Mouse (Mus musculus): ENCODE results near the gene Rora. TPM values are rescaled to one million over a fixed set of nuclear protein-coding genes. Genes with fewer than 3 reads are reported as not detected.

Rora gene
- polyA plus RNA-seq, 1 experiment from 2014 or later: 12.6 TPM

- H3K4me1 ChIP-seq: peaks cover 4% of the 10 kb centered on the region; the same call in 1 of the 2 replicates
- no peak overlapping the region for H3K9ac ChIP-seq
- no peak for ATAC-seq
- 13% methylated on average over 1 of the region's 1 CpGs for WGBS
- no peak overlapping the region for H3K4me3 ChIP-seq
- H3K9me3 ChIP-seq (replicated peaks): no peaks in the 10 kb centered on the region
- no peaks in the 10 kb centered on the region for H3K27me3 ChIP-seq
- no peak overlapping the region for H3K27ac ChIP-seq
- H3K4me2 ChIP-seq: no peak overlapping the region
- no peaks in the 10 kb centered on the region for H3K36me3 ChIP-seq (ENCODE audit: poor library complexity, severe bottlenecking)
These were observed 116.1 kb downstream of the Rora start for GRCm38 (mm10) chr9:68769638-68770037.

- no peak overlapping the region for H3K27ac ChIP-seq
- H3K4me2 ChIP-seq: no peak overlapping the region
- no peaks in the 10 kb centered on the region for H3K36me3 ChIP-seq (ENCODE audit: poor library complexity, severe bottlenecking)
- 95% methylated on average over 3 of the region's 3 CpGs for WGBS
- peaks cover 4% of the 10 kb centered on the region; the same call in 1 of the 2 replicates for H3K4me1 ChIP-seq
- H3K4me3 ChIP-seq: no peak overlapping the region
- no peak overlapping the region for H3K9ac ChIP-seq
- no peaks in the 10 kb centered on the region for H3K27me3 ChIP-seq
- ATAC-seq: no peak
- H3K9me3 ChIP-seq (replicated peaks): no peaks in the 10 kb centered on the region
These were observed 117.8 kb downstream of the Rora start for GRCm38 (mm10) chr9:68771383-68771782.

GRCm38 (mm10) chr9:68773770-68774169 is 120.2 kb downstream of the Rora start:
- H3K4me2 ChIP-seq: no peak overlapping the region
- H3K36me3 ChIP-seq (ENCODE audit: poor library complexity, severe bottlenecking): no peaks in the 10 kb centered on the region
- no peak overlapping the region for H3K4me3 ChIP-seq
- H3K9ac ChIP-seq: no peak overlapping the region
- no peaks in the 10 kb centered on the region for H3K9me3 ChIP-seq (replicated peaks)
- H3K27ac ChIP-seq: no peak overlapping the region
- no peaks in the 10 kb centered on the region for H3K27me3 ChIP-seq
- peaks cover 12% of the 10 kb centered on the region for H3K4me1 ChIP-seq
- ATAC-seq: no peak
- 94% methylated on average over 3 of the region's 3 CpGs for WGBS

GRCm38 (mm10) chr9:68782011-68782410 is 128.4 kb downstream of the Rora start:
- ATAC-seq: no peak
- H3K4me1 ChIP-seq: peaks cover 7% of the 10 kb centered on the region; the same call in 1 of the 2 replicates
- no peak overlapping the region for H3K4me3 ChIP-seq
- no peak overlapping the region for H3K9ac ChIP-seq
- no peaks in the 10 kb centered on the region for H3K9me3 ChIP-seq (replicated peaks)
- WGBS: 89% methylated on average over 8 of the region's 8 CpGs
- no peak overlapping the region for H3K4me2 ChIP-seq
- no peak overlapping the region for H3K27ac ChIP-seq
- H3K36me3 ChIP-seq (ENCODE audit: poor library complexity, severe bottlenecking): no peaks in the 10 kb centered on the region
- no peaks in the 10 kb centered on the region for H3K27me3 ChIP-seq

- H3K36me3 ChIP-seq (ENCODE audit: poor library complexity, severe bottlenecking): no peaks in the 10 kb centered on the region
- 89% methylated on average over 5 of the region's 5 CpGs for WGBS
- H3K9me3 ChIP-seq (replicated peaks): no peaks in the 10 kb centered on the region
- H3K4me1 ChIP-seq: peaks cover 12% of the 10 kb centered on the region; the same call in 1 of the 2 replicates
- no peak overlapping the region for H3K4me3 ChIP-seq
- H3K9ac ChIP-seq: no peak overlapping the region
- no peak overlapping the region for H3K27ac ChIP-seq
- H3K27me3 ChIP-seq: no peaks in the 10 kb centered on the region
- no peak overlapping the region for H3K4me2 ChIP-seq
- no peak for ATAC-seq
These were observed 129.0 kb downstream of the Rora start for GRCm38 (mm10) chr9:68782604-68783003.

GRCm38 (mm10) chr9:68783246-68783645 is 129.7 kb downstream of the Rora start:
- WGBS: 84% methylated on average over 5 of the region's 5 CpGs
- no peaks in the 10 kb centered on the region for H3K27me3 ChIP-seq
- H3K4me2 ChIP-seq: no peak overlapping the region
- no peak overlapping the region for H3K9ac ChIP-seq
- H3K36me3 ChIP-seq (ENCODE audit: poor library complexity, severe bottlenecking): no peaks in the 10 kb centered on the region
- ATAC-seq: no peak
- H3K4me3 ChIP-seq: no peak overlapping the region
- H3K9me3 ChIP-seq (replicated peaks): no peaks in the 10 kb centered on the region
- H3K4me1 ChIP-seq: peaks cover 6% of the 10 kb centered on the region; the same call in 1 of the 2 replicates
- no peak overlapping the region for H3K27ac ChIP-seq

- no peak overlapping the region for H3K4me3 ChIP-seq
- no peak overlapping the region for H3K27ac ChIP-seq
- H3K36me3 ChIP-seq (ENCODE audit: poor library complexity, severe bottlenecking): no peaks in the 10 kb centered on the region
- 83% methylated on average over 8 of the region's 8 CpGs for WGBS
- no peaks in the 10 kb centered on the region for H3K9me3 ChIP-seq (replicated peaks)
- no peak overlapping the region for H3K9ac ChIP-seq
- peaks cover 7% of the 10 kb centered on the region for H3K4me1 ChIP-seq
- H3K27me3 ChIP-seq: no peaks in the 10 kb centered on the region
- ATAC-seq: no peak
- H3K4me2 ChIP-seq: no peak overlapping the region
These were observed 133.2 kb downstream of the Rora start for GRCm38 (mm10) chr9:68786614-68787293.

GRCm38 (mm10) chr9:68787665-68788064 is 134.1 kb downstream of the Rora start:
- Histone ChIP-seq H3K4me3 (no peak overlapping the region), H3K9ac (no peak overlapping the region), H3K36me3 (ENCODE audit: poor library complexity, severe bottlenecking) (no peaks in the 10 kb centered on the region), H3K4me1 (peaks cover 17% of the 10 kb centered on the region), H3K9me3 (replicated peaks) (no peaks in the 10 kb centered on the region), H3K4me2 (no peak overlapping the region), H3K27me3 (no peaks in the 10 kb centered on the region), H3K27ac (no peak overlapping the region)
- WGBS: 73% methylated on average over 2 of the region's 2 CpGs
- ATAC-seq: no peak

- Histone ChIP-seq H3K4me1 (peaks cover 23% of the 10 kb centered on the region), H3K4me2 (no peak overlapping the region), H3K27me3 (peaks cover 11% of the 10 kb centered on the region), H3K27ac (no peak overlapping the region), H3K9ac (no peak overlapping the region), H3K36me3 (ENCODE audit: poor library complexity, severe bottlenecking) (no peaks in the 10 kb centered on the region), H3K4me3 (no peak overlapping the region), H3K9me3 (replicated peaks) (no peaks in the 10 kb centered on the region)
- ATAC-seq: no peak
- 85% methylated on average over 4 of the region's 4 CpGs for WGBS
These were observed 137.3 kb downstream of the Rora start for GRCm38 (mm10) chr9:68790922-68791321.

GRCm38 (mm10) chr9:68791982-68792540 is 138.5 kb downstream of the Rora start:
- Histone ChIP-seq H3K4me2 (peak overlapping the region; percentile 55), H3K4me3 (peak overlapping the region; percentile 24), H3K9ac (no peak overlapping the region), H3K9me3 (replicated peaks) (no peaks in the 10 kb centered on the region), H3K4me1 (peaks cover 23% of the 10 kb centered on the region), H3K36me3 (ENCODE audit: poor library complexity, severe bottlenecking) (no peaks in the 10 kb centered on the region), H3K27ac (0 out of 2 replicates have a peak overlapping the region, but pooled peaks have one; percentile 4), H3K27me3 (peaks cover 11% of the 10 kb centered on the region)
- WGBS: 21% methylated on average over 16 of the region's 16 CpGs
- peak; percentile 88 for ATAC-seq

GRCm38 (mm10) chr9:68795314-68795713 is 141.7 kb downstream of the Rora start:
- no peak overlapping the region for H3K27ac ChIP-seq
- peaks cover 17% of the 10 kb centered on the region for H3K4me1 ChIP-seq
- no peaks in the 10 kb centered on the region for H3K36me3 ChIP-seq (ENCODE audit: poor library complexity, severe bottlenecking)
- H3K9ac ChIP-seq: no peak overlapping the region
- WGBS: 93% methylated on average over 13 of the region's 13 CpGs
- H3K4me2 ChIP-seq: no peak overlapping the region
- no peak for ATAC-seq
- no peaks in the 10 kb centered on the region for H3K9me3 ChIP-seq (replicated peaks)
- H3K4me3 ChIP-seq: no peak overlapping the region
- H3K27me3 ChIP-seq: peaks cover 11% of the 10 kb centered on the region

GRCm38 (mm10) chr9:68798221-68798620 is 144.6 kb downstream of the Rora start:
- no peak overlapping the region for H3K27ac ChIP-seq
- no peak for ATAC-seq
- no peaks in the 10 kb centered on the region for H3K9me3 ChIP-seq (replicated peaks)
- WGBS: 86% methylated on average over 4 of the region's 4 CpGs
- H3K9ac ChIP-seq: no peak overlapping the region
- no peak overlapping the region for H3K4me2 ChIP-seq
- no peak overlapping the region for H3K4me3 ChIP-seq
- H3K27me3 ChIP-seq: peaks cover 11% of the 10 kb centered on the region
- H3K36me3 ChIP-seq (ENCODE audit: poor library complexity, severe bottlenecking): no peaks in the 10 kb centered on the region
- H3K4me1 ChIP-seq: peaks cover under 1% of the 10 kb centered on the region; the same call in 1 of the 2 replicates
